Mouse (Mus musculus): Measurements from ENCODE around the gene Naa11. TPM values are rescaled to one million over a fixed set of nuclear protein-coding genes. Genes with fewer than 3 reads are reported as not detected.

Naa11 gene
- polyA plus RNA-seq, 1 experiment from 2014 or later: not detected

DNA sequence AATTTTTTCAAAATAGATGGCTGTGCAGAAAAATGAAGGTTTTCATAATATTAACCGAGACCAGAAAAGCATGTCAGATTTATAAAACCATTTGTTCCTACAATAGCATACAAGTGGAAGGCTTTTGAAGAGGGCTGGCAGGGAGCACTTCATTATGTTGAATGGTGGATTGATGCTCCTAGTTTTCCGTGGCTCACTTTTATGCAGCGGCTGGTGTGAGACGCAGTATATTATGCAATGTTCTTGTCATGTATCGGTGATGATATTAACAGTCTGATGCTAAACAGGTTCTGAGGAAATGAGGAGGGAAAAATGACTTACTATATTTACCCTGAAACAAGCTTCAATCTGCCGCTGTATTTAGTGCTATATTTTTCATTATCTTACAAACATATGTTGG, 18.0 kb upstream of the Naa11 start:
- H3K9ac ChIP-seq (ENCODE audit: low read depth, low read length): no peak overlapping the region
- no peaks in the 10 kb centered on the region for H3K27me3 ChIP-seq (ENCODE audit: insufficient read depth, low read length)
- no peaks in the 10 kb centered on the region for H3K36me3 ChIP-seq (ENCODE audit: insufficient read depth, low read length)
- no peaks in the 10 kb centered on the region for H3K4me1 ChIP-seq (replicated peaks; ENCODE audit: insufficient read depth, low read length)
- no peak overlapping the region for H3K4me3 ChIP-seq (replicated peaks; ENCODE audit: low read depth, low read length)
- 89% methylated on average over 6 of the region's 6 CpGs for WGBS
- no peak for ATAC-seq (replicated peaks; ENCODE audit: low FRiP score, low read depth)
- no peak overlapping the region for H3K4me2 ChIP-seq (ENCODE audit: low read length)
- TF ChIP-seq CTCF (IDR thresholded peaks at IDR 0.05; ENCODE audit: low read depth): no peak
- H3K27ac ChIP-seq: no peak overlapping the region
- no peak for DNase-seq (ENCODE audit: low spot score)
- no peaks in the 10 kb centered on the region for H3K9me3 ChIP-seq (replicated peaks; ENCODE audit: low read length)

DNA sequence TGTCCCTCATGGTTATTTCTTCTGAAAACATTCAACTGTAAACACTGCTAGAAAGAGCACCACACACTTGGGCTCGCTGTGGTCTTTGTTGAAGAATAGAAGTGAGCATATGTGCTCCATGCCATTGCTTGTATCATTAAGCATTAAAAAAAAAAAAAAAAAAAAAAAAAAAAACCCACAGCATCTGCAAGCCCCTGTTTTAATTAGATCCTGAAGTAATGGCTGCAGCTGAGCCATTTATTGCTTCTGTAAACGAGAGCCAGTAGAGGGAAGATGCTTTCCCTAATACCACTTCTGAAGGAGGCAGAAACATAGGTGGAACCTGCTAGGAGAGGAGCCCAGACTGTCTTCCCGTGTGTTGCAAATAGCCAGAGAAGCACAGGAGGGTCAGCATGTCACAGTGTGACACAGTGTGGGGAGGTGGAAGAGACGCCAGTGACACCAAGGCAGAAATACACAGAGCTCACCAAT, 17.1 kb upstream of the Naa11 start:
- TF ChIP-seq CTCF (IDR thresholded peaks at IDR 0.05; ENCODE audit: low read depth): no peak
- H3K36me3 ChIP-seq (ENCODE audit: insufficient read depth, low read length): no peaks in the 10 kb centered on the region
- no peak overlapping the region for H3K4me3 ChIP-seq (replicated peaks; ENCODE audit: low read depth, low read length)
- H3K4me1 ChIP-seq (replicated peaks; ENCODE audit: insufficient read depth, low read length): no peaks in the 10 kb centered on the region
- DNase-seq (ENCODE audit: low spot score) (no peak), ATAC-seq (replicated peaks; ENCODE audit: low FRiP score, low read depth) (no peak)
- H3K9ac ChIP-seq (ENCODE audit: low read depth, low read length): no peak overlapping the region
- H3K4me2 ChIP-seq (ENCODE audit: low read length): no peak overlapping the region
- 63% methylated on average over 4 of the region's 4 CpGs for WGBS
- no peaks in the 10 kb centered on the region for H3K9me3 ChIP-seq (replicated peaks; ENCODE audit: low read length)
- H3K27me3 ChIP-seq (ENCODE audit: insufficient read depth, low read length): no peaks in the 10 kb centered on the region
- H3K27ac ChIP-seq: no peak overlapping the region

DNA sequence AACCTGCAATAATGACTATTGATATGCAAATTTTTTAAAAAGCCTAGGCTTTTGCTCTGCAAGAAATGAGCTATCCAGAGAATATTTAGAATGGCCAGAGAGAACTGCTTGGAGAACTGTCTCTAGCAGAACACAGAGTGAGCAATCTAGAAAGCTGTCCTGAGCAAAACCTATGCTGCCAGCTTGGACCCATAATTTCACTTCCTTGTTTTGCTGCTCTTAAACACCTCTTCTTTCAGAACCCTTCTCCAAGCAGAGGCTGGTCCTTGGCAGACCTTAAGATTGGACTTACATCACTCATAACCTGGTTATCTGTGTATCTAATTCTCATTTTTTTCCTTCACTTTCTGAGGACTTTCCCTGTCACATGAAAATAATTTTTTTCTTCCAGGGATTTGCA, 8.9 kb upstream of the Naa11 start:
- ATAC-seq (replicated peaks; ENCODE audit: low FRiP score, low read depth): no peak
- no peak for TF ChIP-seq CTCF (IDR thresholded peaks at IDR 0.05; ENCODE audit: low read depth)
- H3K36me3 ChIP-seq (ENCODE audit: insufficient read depth, low read length): no peaks in the 10 kb centered on the region

DNA sequence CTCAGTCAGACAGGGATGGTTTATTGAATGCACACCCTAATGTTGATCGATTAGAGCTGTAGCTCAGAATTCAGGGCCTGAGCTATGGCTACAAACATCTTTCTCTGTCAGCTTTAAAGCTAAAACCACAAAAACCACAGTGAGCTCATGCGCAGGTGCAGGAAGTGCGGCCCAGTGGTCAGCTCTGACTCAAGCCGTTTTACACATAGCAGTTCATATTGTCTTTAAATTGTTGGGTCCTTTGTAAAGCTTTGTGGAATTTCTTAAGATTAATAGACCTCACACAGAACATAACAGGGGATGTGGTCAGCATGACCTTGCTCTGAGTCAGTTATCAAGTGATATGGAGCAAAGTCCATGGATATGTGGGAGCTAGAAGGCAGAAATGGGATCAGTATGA, 5.4 kb upstream of the Naa11 start:
- no peak overlapping the region for H3K4me2 ChIP-seq (ENCODE audit: low read length)
- H3K9me3 ChIP-seq (replicated peaks; ENCODE audit: low read length): no peaks in the 10 kb centered on the region
- DNase-seq (ENCODE audit: low spot score) (no peak), ATAC-seq (replicated peaks; ENCODE audit: low FRiP score, low read depth) (no peak)
- no peaks in the 10 kb centered on the region for H3K36me3 ChIP-seq (ENCODE audit: insufficient read depth, low read length)
- no peak overlapping the region for H3K4me3 ChIP-seq (replicated peaks; ENCODE audit: low read depth, low read length)
- no peaks in the 10 kb centered on the region for H3K27me3 ChIP-seq (ENCODE audit: insufficient read depth, low read length)
- no peak overlapping the region for H3K27ac ChIP-seq
- H3K9ac ChIP-seq (ENCODE audit: low read depth, low read length): no peak overlapping the region
- no peak for TF ChIP-seq CTCF (IDR thresholded peaks at IDR 0.05; ENCODE audit: low read depth)
- WGBS: 87% methylated on average over 4 of the region's 4 CpGs
- no peaks in the 10 kb centered on the region for H3K4me1 ChIP-seq (replicated peaks; ENCODE audit: insufficient read depth, low read length)

More for the DNA sequence above, 8.9 kb upstream of the Naa11 start:
- H3K4me3 ChIP-seq (replicated peaks; ENCODE audit: low read depth, low read length): no peak overlapping the region
- H3K27ac ChIP-seq: no peak overlapping the region
- H3K4me2 ChIP-seq (ENCODE audit: low read length): no peak overlapping the region
- no peaks in the 10 kb centered on the region for H3K27me3 ChIP-seq (ENCODE audit: insufficient read depth, low read length)
- no peak for DNase-seq (ENCODE audit: low spot score)
- H3K9ac ChIP-seq (ENCODE audit: low read depth, low read length): no peak overlapping the region
- no peaks in the 10 kb centered on the region for H3K4me1 ChIP-seq (replicated peaks; ENCODE audit: insufficient read depth, low read length)
- no peaks in the 10 kb centered on the region for H3K9me3 ChIP-seq (replicated peaks; ENCODE audit: low read length)

DNA sequence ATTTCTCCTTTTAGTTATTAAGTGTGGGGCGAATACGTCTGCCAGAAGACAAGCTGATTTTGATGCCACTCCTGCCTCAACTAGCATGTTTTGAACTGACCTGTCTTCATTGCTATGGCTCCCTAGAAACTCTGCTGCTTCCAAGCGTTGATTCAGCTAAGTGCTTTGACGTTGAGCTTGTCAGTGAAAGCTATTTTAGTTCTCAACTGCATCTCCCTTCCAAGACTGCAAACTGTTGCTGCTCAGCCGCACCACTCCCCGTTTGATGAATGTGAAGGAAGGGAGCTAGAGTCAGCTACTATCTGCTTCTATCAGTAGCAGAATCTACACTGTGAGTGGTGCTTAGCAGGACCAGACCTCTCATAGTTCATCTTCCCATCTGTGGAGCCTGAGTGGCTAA, 4.6 kb downstream of the Naa11 start:
- H3K36me3 ChIP-seq (ENCODE audit: insufficient read depth, low read length): no peaks in the 10 kb centered on the region
- WGBS: 65% methylated on average over 6 of the region's 6 CpGs
- H3K9ac ChIP-seq (ENCODE audit: low read depth, low read length): no peak overlapping the region
- no peaks in the 10 kb centered on the region for H3K4me1 ChIP-seq (replicated peaks; ENCODE audit: insufficient read depth, low read length)
- ATAC-seq (replicated peaks; ENCODE audit: low FRiP score, low read depth) (no peak), DNase-seq (ENCODE audit: low spot score) (no peak)
- no peak for TF ChIP-seq CTCF (IDR thresholded peaks at IDR 0.05; ENCODE audit: low read depth)
- no peaks in the 10 kb centered on the region for H3K27me3 ChIP-seq (ENCODE audit: insufficient read depth, low read length)
- H3K27ac ChIP-seq: no peak overlapping the region
- no peaks in the 10 kb centered on the region for H3K9me3 ChIP-seq (replicated peaks; ENCODE audit: low read length)
- no peak overlapping the region for H3K4me2 ChIP-seq (ENCODE audit: low read length)
- H3K4me3 ChIP-seq (replicated peaks; ENCODE audit: low read depth, low read length): no peak overlapping the region

DNA sequence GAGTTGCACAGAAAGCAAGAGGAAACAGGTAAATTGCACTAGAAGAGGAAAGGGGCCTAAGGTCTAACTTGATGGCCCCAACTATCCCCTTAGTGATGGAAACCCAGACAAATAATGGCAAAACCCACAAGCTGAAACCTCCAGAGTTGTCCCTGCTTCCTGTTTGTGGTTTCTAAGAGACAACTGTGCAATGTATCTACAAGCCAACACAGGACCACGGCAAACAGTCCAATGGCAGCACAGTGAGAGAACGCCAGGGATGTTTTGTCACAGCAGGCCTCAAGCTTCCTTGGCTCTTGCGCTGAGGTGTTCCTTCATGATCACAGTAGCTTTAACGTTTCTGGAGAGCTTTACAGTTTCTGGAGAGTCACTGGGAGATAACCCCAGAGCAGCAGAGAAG, 7.8 kb downstream of the Naa11 start:
- WGBS: 82% methylated on average over 4 of the region's 4 CpGs
- TF ChIP-seq CTCF (IDR thresholded peaks at IDR 0.05; ENCODE audit: low read depth): no peak
- no peaks in the 10 kb centered on the region for H3K27me3 ChIP-seq (ENCODE audit: insufficient read depth, low read length)
- ATAC-seq (replicated peaks; ENCODE audit: low FRiP score, low read depth): no peak
- no peaks in the 10 kb centered on the region for H3K9me3 ChIP-seq (replicated peaks; ENCODE audit: low read length)
- no peak overlapping the region for H3K27ac ChIP-seq
- H3K36me3 ChIP-seq (ENCODE audit: insufficient read depth, low read length): no peaks in the 10 kb centered on the region
- H3K9ac ChIP-seq (ENCODE audit: low read depth, low read length): no peak overlapping the region
- no peak for DNase-seq (ENCODE audit: low spot score)
- no peaks in the 10 kb centered on the region for H3K4me1 ChIP-seq (replicated peaks; ENCODE audit: insufficient read depth, low read length)
- no peak overlapping the region for H3K4me3 ChIP-seq (replicated peaks; ENCODE audit: low read depth, low read length)
- no peak overlapping the region for H3K4me2 ChIP-seq (ENCODE audit: low read length)

DNA sequence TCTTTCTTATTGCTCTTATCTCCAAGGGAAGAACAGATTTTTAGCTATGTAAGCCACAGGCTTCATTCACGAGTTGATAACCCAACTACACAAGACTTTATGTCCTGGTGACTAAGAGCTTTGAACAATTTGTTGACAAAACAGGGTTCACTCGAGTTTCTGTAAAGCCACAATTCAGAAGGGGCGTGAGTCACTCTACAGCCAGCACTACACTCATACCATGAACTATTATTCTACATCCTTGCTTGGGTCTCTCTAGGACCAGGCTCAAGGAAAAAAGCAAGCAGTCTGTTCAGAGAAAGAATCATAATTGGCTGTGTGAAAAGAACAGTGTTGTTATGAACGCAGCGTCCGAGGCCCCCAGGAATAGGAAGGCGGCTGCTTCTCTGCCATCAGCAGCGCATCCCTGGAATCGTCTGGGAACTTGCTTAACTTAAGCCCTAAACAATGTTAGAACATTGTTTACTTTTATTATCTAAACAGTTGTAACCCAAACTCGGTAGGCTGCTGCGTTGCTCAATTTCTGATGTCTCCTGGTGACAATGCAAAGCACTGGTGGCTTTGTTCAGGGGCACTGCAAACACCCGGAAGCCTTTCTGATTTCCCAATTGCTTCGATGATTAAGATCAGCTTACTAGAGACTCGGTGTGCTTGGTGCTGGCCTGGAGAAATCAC, 9.5 kb downstream of the Naa11 start:
- H3K4me1 ChIP-seq (replicated peaks; ENCODE audit: insufficient read depth, low read length): no peaks in the 10 kb centered on the region
- no peak overlapping the region for H3K9ac ChIP-seq (ENCODE audit: low read depth, low read length)
- no peak overlapping the region for H3K4me2 ChIP-seq (ENCODE audit: low read length)
- no peak overlapping the region for H3K27ac ChIP-seq
- H3K36me3 ChIP-seq (ENCODE audit: insufficient read depth, low read length): no peaks in the 10 kb centered on the region
- no peak for TF ChIP-seq CTCF (IDR thresholded peaks at IDR 0.05; ENCODE audit: low read depth)
- ATAC-seq (replicated peaks; ENCODE audit: low FRiP score, low read depth): no peak
- DNase-seq (ENCODE audit: low spot score): no peak
- no peaks in the 10 kb centered on the region for H3K27me3 ChIP-seq (ENCODE audit: insufficient read depth, low read length)
- no peak overlapping the region for H3K4me3 ChIP-seq (replicated peaks; ENCODE audit: low read depth, low read length)
- H3K9me3 ChIP-seq (replicated peaks; ENCODE audit: low read length): no peaks in the 10 kb centered on the region
- 70% methylated on average over 14 of the region's 14 CpGs for WGBS
